Mouse (Mus musculus): ENCODE results near the gene Nmnat3. TPM values are rescaled to one million over a fixed set of nuclear protein-coding genes. Genes with fewer than 3 reads are reported as not detected.

The Nmnat3 gene
- polyA plus RNA-seq, 1 experiment from 2014 or later: 31.6 TPM

GRCm38 (mm10) chr9:98442638-98443037 is 155.4 kb downstream of the Nmnat3 start:
- Histone ChIP-seq H3K4me3 (replicated peaks) (no peak overlapping the region), H3K27me3 (no peaks in the 10 kb centered on the region), H3K9ac (no peak overlapping the region), H3K4me1 (replicated peaks) (peaks cover 12% of the 10 kb centered on the region), H3K36me3 (no peaks in the 10 kb centered on the region), H3K27ac (no peak overlapping the region), H3K9me3 (replicated peaks) (no peaks in the 10 kb centered on the region), H3K4me2 (no peak overlapping the region)
- WGBS (ENCODE audit: insufficient replicate concordance): 21% methylated on average over 5 of the region's 5 CpGs
- no peak for DNase-seq
- no peak for ATAC-seq (ENCODE audit: low read depth)

- ATAC-seq (ENCODE audit: low read depth) (no peak), DNase-seq (no peak)
- 46% methylated on average over 9 of the region's 9 CpGs for WGBS (ENCODE audit: insufficient replicate concordance)
- Histone ChIP-seq H3K4me2 (no peak overlapping the region), H3K27ac (no peak overlapping the region), H3K4me1 (replicated peaks) (peaks cover 8% of the 10 kb centered on the region), H3K4me3 (replicated peaks) (no peak overlapping the region), H3K36me3 (no peaks in the 10 kb centered on the region), H3K27me3 (no peaks in the 10 kb centered on the region), H3K9ac (no peak overlapping the region), H3K9me3 (replicated peaks) (no peaks in the 10 kb centered on the region)
These were observed 158.3 kb downstream of the Nmnat3 start for GRCm38 (mm10) chr9:98445359-98446149.

- ATAC-seq (ENCODE audit: low read depth) (no peak), DNase-seq (no peak)
- no peaks in the 10 kb centered on the region for H3K27me3 ChIP-seq
- no peak overlapping the region for H3K27ac ChIP-seq
- H3K4me3 ChIP-seq (replicated peaks): no peak overlapping the region
- H3K36me3 ChIP-seq: no peaks in the 10 kb centered on the region
- H3K4me2 ChIP-seq: no peak overlapping the region
- H3K4me1 ChIP-seq (replicated peaks): no peaks in the 10 kb centered on the region
- no peak overlapping the region for H3K9ac ChIP-seq
- WGBS (ENCODE audit: insufficient replicate concordance): 55% methylated on average over 1 of the region's 1 CpGs
- no peaks in the 10 kb centered on the region for H3K9me3 ChIP-seq (replicated peaks)
These were observed 163.7 kb downstream of the Nmnat3 start for GRCm38 (mm10) chr9:98450976-98451375.

DNA sequence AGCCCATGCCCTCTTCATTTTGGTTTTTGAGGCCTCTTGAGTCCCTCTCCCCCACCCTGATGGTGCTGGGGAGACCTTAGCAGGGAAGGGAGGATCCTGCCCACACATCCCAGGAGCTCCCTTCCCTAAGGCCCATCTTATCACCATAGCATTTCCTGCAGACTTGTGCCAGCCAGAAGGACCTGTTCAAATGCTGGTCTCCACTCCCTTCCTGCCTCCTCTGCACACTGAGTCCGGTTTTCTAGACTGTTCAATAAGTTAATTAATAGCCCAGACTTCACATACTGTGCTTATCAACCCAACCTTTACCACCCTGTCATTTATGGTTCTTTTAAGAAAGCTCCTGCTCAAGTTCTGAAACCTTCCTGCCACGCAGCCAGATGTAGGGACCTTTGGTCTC is 179.5 kb downstream of the Nmnat3 start:
- DNase-seq (no peak), ATAC-seq (ENCODE audit: low read depth) (no peak)
- Histone ChIP-seq H3K4me2 (no peak overlapping the region), H3K4me3 (replicated peaks) (no peak overlapping the region), H3K27me3 (no peaks in the 10 kb centered on the region), H3K9ac (no peak overlapping the region), H3K27ac (no peak overlapping the region), H3K9me3 (replicated peaks) (no peaks in the 10 kb centered on the region), H3K4me1 (replicated peaks) (peaks cover 3% of the 10 kb centered on the region; the same call in 1 of the 2 replicates), H3K36me3 (no peaks in the 10 kb centered on the region)
- WGBS (ENCODE audit: insufficient replicate concordance): 34% methylated on average over 2 of the region's 2 CpGs

Other genes with a start within 250 kb of the Nmnat3 start
- gene Rbp1, start 135.5 kb downstream of the Nmnat3 start, polyA plus RNA-seq (2015; fragmentation: Nextera tagmentation; extraction: Ambion mirVana): 31.7 and 34.3 TPM in 2 replicates
- gene Rbp2, start 198.7 kb downstream of the Nmnat3 start, polyA plus RNA-seq (2015; fragmentation: Nextera tagmentation; extraction: Ambion mirVana): 2.9 and 4.4 TPM in 2 replicates

All from liver, embryonic 13.5 days (tissue).